Mouse (Mus musculus) right cerebral cortex, postnatal 4 days (tissue): ENCODE data around the gene Hcfc1.

Source experiments
- DNase-seq: peaks from one replicate; pipeline ENCODE4 v3.0.0-alpha.2; 2022

Gene Hcfc1

GRCm38 (mm10) chrX:73966248-73967176, at the start of gene Hcfc1:
Gene Hcfc1, minus strand, starts transcription at chrX:73966357.
- DNase-seq = peak; percentile 85

- DNase-seq = no peak
Measured at GRCm38 (mm10) chrX:74014597-74014996, 48.4 kb upstream of the Hcfc1 start.

DNA sequence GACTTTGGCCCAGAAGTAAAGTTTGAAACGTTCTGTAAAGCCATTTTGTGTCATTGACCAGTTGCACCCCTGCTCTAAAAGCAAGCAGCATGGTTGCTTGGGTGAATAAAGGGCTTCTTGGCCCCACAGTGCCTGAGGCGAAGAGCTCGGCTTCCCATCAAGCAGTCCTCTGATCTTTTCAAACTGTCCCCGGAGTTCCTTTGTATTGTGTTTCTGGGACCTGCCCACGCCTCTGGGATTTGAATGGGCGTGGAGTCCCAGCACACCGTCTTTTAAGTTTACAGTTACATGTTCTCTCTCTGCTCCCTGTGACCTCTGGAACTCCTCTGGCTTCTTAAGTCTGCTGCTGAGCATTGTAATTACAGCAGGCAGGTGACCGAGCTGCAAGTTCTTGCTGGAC, 41.9 kb upstream of the Hcfc1 start:
- DNase-seq = no peak

DNA sequence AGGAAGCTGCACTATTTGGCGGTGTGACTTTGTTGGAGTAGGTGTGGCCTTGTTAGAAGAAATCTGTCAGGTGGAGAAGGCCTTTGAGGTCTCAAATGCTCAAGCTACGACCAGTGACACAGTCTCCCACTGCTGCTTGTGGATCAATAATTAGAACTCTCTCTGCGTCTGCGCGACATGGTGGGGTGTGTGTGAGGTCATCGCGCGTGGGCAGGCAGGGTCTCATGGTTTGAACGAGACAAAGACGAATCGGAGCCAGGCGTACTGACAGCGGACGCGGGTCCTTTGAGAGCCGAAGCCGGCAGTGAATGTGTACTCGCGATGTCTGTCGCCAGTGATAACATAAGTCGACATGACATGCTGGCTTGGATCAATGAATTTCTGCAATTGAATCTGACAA, 40.2 kb upstream of the Hcfc1 start:
- no peak for DNase-seq

- no peak for DNase-seq
Measured at GRCm38 (mm10) chrX:74003644-74004043, 37.5 kb upstream of the Hcfc1 start.

- no peak for DNase-seq
Measured at GRCm38 (mm10) chrX:74001024-74001423, 34.9 kb upstream of the Hcfc1 start.

GRCm38 (mm10) chrX:73998911-73999869, 33.0 kb upstream of the Hcfc1 start:
- peak; percentile 9 for DNase-seq

- DNase-seq = no peak
Measured at GRCm38 (mm10) chrX:73977783-73978182, 11.6 kb upstream of the Hcfc1 start.

GRCm38 (mm10) chrX:73976283-73976682, 10.1 kb upstream of the Hcfc1 start:
- no peak for DNase-seq

DNA sequence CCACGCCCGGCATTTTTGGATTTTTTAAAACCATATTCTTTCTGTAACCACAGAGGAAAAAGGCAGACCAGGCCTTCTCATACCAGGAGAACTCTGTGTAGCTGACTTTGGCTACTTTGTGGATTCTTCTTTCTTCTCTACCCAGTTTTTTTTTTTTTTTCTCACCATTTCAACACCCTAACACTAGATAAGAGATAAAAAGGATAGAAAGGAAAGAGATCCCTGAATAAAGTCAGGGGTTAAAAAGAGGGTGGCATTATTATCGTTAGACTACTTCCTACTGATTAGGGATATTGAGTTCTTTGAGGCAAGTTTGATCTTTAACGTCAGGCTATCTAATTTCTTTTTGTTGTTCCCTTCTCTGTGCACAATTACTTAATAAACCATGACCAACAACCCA, 6.6 kb upstream of the Hcfc1 start:
- DNase-seq = no peak

DNA sequence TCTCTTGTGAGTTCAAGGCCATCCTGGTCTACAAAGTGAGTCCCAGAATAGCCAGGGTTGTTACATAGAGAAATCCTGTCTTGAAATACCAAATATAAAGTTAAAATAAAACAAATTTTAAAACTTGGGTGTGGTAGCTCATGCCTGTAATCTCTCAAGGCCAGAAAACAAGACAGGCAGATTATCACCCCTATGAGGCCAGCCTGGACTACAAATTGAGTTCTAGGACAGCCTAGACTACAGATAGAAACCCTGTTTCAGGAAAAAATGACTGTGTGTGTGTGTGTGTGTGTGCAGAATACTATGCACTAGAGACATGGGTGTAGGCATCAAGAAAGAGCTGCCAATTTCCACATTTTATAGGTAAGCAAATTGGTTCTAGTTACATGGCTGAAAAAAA, 4.6 kb upstream of the Hcfc1 start:
- no peak for DNase-seq

DNA sequence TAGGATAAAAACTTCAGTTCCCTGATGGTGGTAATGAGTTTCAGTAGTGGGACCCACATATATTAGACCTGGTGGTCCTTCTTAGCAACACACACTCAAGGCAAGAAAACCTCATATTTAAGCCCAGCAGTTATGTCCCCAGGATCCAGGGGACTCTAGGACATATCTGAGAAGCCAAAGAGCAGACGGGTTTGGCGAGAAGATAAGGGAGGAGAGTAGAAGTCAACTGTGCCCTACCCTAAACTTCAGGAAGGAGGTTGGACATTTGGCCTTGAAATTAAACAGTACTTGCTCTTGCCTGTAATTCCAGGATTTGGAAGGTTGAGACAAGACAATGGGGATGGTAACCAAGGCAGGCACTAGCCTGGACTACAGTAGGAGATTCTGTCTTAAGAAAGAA, 3.6 kb upstream of the Hcfc1 start:
- no peak for DNase-seq

DNA sequence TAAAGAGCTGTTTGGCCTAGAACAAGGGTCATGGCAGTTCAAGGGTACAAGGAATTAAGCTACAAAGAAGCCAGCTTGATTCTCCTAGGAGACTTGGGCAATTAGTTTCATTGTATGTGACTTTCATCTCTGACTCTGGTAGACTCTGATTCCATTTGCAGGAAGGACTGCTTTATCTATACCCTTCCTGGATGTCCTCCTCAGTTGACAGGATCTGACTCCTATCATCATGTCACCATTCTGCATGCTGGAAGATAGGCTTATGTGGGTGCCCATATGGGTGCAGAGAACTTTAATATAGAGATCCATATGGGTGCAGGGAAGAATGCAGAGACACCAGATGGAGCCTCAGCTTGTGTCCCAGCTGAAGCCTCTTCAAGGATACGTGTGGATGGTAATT, 3.0 kb upstream of the Hcfc1 start:
- DNase-seq = no peak

- DNase-seq = peak; percentile 82
Measured at GRCm38 (mm10) chrX:73967177-73968075, 1.3 kb upstream of the Hcfc1 start.

- peak; percentile 55 for DNase-seq
Measured at GRCm38 (mm10) chrX:73965307-73965706, 850 bp downstream of the Hcfc1 start.

GRCm38 (mm10) chrX:73964363-73964762, 1.8 kb downstream of the Hcfc1 start:
- no peak for DNase-seq

DNA sequence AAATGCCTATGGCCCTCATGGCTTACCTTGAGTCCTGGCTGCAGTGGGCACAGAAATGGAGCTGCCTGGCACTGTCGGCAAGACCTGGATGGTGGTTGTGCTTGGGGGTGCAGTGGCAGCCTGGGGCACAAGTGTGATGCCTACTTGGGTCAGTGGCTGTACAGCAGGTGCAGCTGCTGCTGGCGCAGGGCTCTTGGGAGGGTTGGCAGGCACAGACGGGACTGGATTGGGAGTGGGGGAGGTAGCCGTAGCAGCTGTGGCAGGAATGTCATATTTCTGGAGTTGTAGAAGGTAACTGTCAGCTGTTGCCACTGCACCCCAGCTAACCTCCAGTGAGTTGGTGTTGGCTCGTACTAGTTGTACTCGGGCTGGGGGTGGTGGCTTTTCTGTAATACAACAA, 11.2 kb downstream of the Hcfc1 start:
- no peak for DNase-seq

DNA sequence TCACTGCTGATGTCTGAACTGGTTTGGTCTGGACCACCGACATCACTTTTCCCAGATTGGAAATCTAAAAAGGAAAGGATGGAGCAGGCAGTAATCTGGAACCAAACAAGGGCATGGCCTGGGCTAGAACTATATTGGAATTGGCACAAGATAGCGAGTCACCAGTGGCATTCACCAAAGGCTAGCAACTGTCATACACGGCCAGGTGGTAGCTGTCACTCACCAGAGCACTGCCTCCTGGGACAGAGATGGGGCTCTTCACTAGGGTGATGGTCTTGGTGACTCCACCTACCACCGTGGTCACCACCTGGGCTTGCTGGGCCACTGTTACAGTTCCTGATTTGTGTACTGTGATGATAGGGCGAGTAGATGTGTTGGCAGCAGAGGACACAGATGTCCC, 13.6 kb downstream of the Hcfc1 start:
- DNase-seq = no peak

GRCm38 (mm10) chrX:73949341-73949740, 16.8 kb downstream of the Hcfc1 start:
- DNase-seq = no peak

DNA sequence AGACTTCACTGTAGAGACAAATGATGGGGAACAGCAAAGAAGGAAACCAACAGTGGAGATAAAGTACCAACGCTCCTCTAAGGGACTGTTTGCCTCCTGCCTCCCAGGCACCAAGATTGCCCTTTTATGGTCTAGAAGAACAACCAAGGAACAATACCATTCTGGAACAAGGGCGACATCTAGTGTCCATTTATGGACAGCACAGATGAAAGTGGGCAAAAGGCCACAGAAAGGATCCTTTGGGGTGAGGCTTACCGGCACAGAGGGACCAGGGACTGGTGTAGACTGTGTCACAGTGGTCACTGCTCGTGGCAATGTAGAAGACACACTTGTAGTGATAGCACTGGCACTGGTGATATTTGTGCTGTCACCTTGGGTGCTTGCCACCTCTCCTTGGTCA, 17.5 kb downstream of the Hcfc1 start:
- DNase-seq = peak; percentile 17

DNA sequence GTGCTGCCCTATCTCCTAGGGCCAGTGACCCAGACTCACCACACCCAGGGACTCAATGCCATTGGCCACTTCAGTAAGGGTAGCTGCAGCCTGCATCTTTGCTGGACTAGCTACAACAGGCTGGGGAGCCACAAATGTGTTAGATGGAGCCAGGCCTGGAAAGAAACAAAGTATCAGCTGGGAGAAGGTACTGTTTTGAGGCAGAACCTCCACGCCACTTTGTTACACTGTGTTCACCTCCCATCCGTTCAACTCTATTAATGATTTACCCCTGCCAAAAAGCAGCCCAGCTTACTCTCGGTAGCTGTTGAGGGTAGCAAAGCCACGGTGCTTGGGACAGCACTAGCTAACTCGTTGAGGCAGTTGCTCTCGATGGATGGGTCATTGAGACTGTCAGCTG, 19.3 kb downstream of the Hcfc1 start:
- DNase-seq = no peak

DNA sequence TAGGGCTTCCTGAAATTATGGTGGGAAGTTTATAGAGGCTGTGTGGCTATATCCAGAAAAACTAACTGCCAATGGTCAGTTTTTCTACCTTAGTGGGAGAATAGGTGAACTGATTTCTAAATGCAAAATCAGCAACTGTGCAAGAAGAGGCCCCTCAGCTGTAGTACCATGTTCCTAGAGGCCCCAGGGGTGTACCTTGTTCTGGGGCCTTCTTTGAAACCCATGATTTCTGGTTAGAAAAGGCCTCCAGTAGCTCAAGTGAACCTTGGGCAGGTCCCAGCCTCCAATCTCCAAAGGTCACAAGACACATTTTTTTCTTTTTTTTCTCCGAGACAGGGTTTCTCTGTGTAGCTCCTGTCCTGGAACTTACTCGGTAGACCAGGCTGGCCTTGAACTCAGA, 23.9 kb downstream of the Hcfc1 start:
- DNase-seq = no peak

DNA sequence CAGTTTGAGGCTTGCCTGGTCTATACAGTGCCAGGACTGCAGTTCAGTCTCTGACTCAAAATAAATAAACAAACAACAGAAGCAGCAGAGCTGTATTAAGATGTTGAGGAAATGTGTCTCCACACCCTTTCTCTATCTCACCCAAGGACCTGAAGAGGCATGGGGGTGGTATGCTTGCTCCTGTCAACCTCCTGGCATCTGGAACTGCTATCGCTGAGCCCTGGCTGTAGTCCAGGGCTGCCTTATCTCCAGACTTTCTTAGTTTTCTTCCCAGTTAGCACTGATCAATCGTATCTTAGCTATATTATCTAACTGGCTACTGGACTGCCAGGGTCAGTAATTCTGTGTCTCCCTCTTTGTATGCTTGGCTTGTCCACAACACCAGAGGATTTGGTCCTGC, 24.3 kb downstream of the Hcfc1 start:
- DNase-seq = no peak
